Mouse (Mus musculus) midbrain, embryonic 16.5 days (tissue): ENCODE measurements around the gene Cdc42ep1. TPM values are rescaled to one million over a fixed set of nuclear protein-coding genes. Genes with fewer than 3 reads are reported as not detected.

Experiments used
- ATAC-seq: fragments of 200-750 bp; cut with Nextera tagmentation; 2 replicates; pipeline ENCODE4 v1.8.0; 2017; ENCODE audit warnings: moderate TSS enrichment
- H3K27ac ChIP-seq: fragments of 300-500 bp; sonication (generic); 2 replicates; pipeline ENCODE4 v1.5.1; 2014; ENCODE audit warnings: mild to moderate bottlenecking, low read length, mixed read lengths
- H3K27me3 ChIP-seq: fragments of 300-500 bp; sonication (generic); 2 replicates; pipeline ENCODE4 v1.6.1; 2014; ENCODE audit warnings: low read depth, low read length, mixed read lengths; ENCODE audit not compliant: control insufficient read depth, insufficient read depth
- H3K36me3 ChIP-seq: fragments of 300-500 bp; sonication (generic); 2 replicates; pipeline ENCODE4 v1.6.1; 2014; ENCODE audit warnings: mild to moderate bottlenecking, low read length, moderate library complexity, mixed read lengths; ENCODE audit not compliant: control insufficient read depth, insufficient read depth
- H3K4me1 ChIP-seq: fragments of 300-500 bp; sonication (generic); 2 replicates; pipeline ENCODE4 v1.6.1; 2014; ENCODE audit warnings: mild to moderate bottlenecking, low read length, mixed read lengths; ENCODE audit not compliant: control insufficient read depth, insufficient read depth
- H3K4me2 ChIP-seq: fragments of 300-500 bp; sonication (generic); 2 replicates; pipeline ENCODE4 v1.6.1; 2014; ENCODE audit warnings: mild to moderate bottlenecking, low read length, mixed read lengths
- H3K4me3 ChIP-seq: fragments of 300-500 bp; sonication (generic); 2 replicates; pipeline ENCODE4 v1.5.1; 2014; ENCODE audit warnings: low read depth, mild to moderate bottlenecking, low read length, moderate library complexity, mixed read lengths
- H3K9ac ChIP-seq: fragments of 300-500 bp; sonication (generic); 2 replicates; pipeline ENCODE4 v1.6.1; 2014; ENCODE audit warnings: low read depth, low read length, mixed read lengths
- H3K9me3 ChIP-seq: fragments of 300-500 bp; sonication (generic); replicated peaks from 2 replicates; pipeline ENCODE4 v1.6.1; 2014; ENCODE audit warnings: mild to moderate bottlenecking, low read length, mixed read lengths; ENCODE audit not compliant: control insufficient read depth, poor library complexity, severe bottlenecking
- WGBS: fragments of 180-500 bp; shearing (Covaris S2); extraction: QIAGEN DNeasy Blood & Tissue Kit; methylation state at CpG from one replicate; pipeline ENCODE4 v1.1.7; 2014; 5-methylcytosine and 5-hydroxymethylcytosine counted together
- polyA plus RNA-seq: library from polyadenylated mRNA; unstranded; fragments of >200 nt; fragmentation: Nextera tagmentation; extraction: Ambion mirVana; gene quantifications from 2 replicates; pipeline ENCODE4 v1.2.1, GENCODE M21; 2015

The Cdc42ep1 gene
- polyA plus RNA-seq, 1 experiment from 2014 or later = 13.6 TPM

DNA sequence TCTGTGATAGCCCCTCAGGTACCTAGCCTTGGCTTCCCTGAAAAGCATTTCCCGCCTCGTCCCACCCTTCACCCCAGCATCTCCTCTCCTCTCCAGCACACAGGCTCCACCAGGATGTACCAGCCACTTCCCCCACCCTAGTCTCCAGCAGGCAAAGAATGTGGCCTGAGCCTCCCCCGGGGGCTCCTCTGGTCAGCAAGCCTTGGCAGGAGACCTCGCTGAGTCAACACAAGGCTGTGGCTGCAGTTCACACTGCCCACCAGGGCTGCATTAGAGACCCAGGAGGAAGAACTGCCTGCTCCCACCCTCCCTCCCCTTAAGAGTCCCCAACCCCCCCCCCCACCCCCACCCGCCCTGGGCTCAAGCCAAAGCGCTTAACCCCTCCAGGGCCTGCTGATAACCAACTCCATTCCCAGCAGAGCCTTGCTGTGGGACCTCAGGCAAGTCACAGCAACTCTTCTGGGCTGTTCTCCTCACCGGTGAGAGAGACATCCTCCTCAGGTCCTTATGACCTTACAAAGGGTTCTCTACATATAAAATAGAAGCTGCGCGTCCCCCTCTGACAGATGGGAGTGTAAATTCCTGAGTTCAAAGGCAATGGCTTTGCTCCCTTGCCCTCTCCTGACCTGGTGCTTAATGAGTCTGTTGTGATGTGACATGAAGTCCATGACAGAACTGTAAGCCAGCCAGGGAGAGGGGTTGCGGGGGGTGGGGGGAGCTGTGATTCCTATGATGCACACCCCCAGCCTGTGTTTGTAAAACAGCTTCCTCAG, 8.0 kb upstream of the Cdc42ep1 start:
- 59% methylated on average over 10 of the region's 10 CpGs for WGBS
- peak overlapping the region; percentile 70 for H3K27ac ChIP-seq

DNA sequence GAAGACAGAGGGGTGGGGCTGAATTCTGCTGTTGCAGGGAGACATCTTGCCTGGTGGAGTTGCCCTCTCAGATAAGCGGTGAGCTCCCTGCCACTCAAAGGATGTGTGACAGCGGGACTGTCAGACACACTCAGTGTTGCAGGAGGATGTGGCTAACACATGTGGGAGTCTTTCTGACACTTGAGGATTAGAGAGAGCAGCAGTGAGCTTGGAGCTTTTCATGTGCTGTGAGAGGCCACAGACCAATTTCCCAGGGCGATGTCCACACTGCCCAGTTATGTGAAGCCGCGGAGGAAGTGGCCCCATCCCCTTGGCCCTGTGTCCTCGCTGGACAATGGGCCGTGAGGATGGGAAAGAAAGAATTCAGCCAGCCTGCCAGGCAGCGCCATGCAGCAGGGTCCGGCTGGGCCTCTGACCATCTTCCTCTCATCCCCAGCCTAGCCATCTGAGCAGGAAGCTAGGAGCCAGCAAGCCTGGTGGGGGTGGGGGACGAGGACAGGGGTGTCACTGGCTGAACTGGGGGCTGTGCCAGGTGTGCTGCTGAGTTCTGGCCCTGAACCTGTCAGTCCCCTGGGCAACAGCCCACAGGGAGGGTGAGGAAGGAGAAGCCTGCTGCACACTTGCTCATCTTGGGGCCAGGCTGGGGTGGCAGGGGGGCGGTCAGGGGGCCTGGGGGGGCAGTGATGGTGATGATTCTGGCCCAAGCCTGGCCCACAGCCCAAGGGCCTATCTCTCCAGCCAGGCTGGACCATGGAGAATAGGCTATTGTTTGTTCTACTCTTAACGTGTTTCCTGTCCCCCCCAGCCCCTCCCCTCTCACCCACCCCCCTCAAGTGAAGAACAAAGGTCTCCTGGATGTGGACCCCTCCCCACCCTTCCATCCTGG, 7.0 kb upstream of the Cdc42ep1 start:
- Histone ChIP-seq H3K4me2 (no peak overlapping the region), H3K9ac (no peak overlapping the region), H3K4me3 (no peak overlapping the region), H3K4me1 (peaks cover 13% of the 10 kb centered on the region), H3K27ac (peak overlapping the region; percentile 70), H3K27me3 (no peaks in the 10 kb centered on the region), H3K36me3 (no peaks in the 10 kb centered on the region), H3K9me3 (no peaks in the 10 kb centered on the region)
- ATAC-seq = peak; percentile 43; the same call in 1 of the 2 replicates
- WGBS = 13% methylated on average over 12 of the region's 12 CpGs

More for the DNA sequence above, 8.0 kb upstream of the Cdc42ep1 start:
- no peaks in the 10 kb centered on the region for H3K27me3 ChIP-seq
- H3K36me3 ChIP-seq = no peaks in the 10 kb centered on the region
- H3K9ac ChIP-seq = no peak overlapping the region
- H3K4me1 ChIP-seq = peaks cover 7% of the 10 kb centered on the region
- H3K9me3 ChIP-seq = no peaks in the 10 kb centered on the region
- no peak overlapping the region for H3K4me2 ChIP-seq
- H3K4me3 ChIP-seq = no peak overlapping the region
- no peak for ATAC-seq

DNA sequence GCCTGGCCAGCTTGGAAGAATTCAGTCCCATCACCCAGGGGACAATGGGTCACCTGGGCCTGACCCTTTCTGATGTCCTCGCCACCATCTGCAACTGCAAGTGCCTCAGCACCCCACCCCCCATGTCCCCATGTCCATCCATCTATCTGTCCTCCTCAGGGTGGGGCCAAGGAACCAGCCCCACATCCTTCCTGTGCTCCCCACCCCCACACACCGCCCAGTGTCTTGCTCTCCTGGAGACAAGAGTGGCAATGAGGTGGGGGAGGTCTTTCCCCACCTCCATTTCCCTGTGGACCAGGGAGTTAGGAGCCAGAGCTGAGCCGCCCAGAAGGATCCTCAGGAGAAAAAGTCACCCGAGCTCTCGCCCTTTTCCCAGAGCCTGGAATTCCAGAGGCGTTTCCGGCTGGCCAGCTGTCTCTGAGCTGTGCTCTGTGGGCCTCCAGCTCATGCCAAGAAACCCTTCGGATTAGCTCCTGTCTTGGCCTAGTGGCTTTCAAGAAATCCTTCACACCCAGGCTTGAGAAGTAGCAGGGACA, 6.3 kb upstream of the Cdc42ep1 start:
- no peak for ATAC-seq
- Histone ChIP-seq H3K36me3 (no peaks in the 10 kb centered on the region), H3K9me3 (no peaks in the 10 kb centered on the region), H3K27me3 (no peaks in the 10 kb centered on the region), H3K27ac (peak overlapping the region; percentile 70), H3K4me1 (peaks cover 15% of the 10 kb centered on the region), H3K9ac (no peak overlapping the region), H3K4me3 (no peak overlapping the region), H3K4me2 (no peak overlapping the region)
- WGBS = 55% methylated on average over 7 of the region's 8 CpGs

DNA sequence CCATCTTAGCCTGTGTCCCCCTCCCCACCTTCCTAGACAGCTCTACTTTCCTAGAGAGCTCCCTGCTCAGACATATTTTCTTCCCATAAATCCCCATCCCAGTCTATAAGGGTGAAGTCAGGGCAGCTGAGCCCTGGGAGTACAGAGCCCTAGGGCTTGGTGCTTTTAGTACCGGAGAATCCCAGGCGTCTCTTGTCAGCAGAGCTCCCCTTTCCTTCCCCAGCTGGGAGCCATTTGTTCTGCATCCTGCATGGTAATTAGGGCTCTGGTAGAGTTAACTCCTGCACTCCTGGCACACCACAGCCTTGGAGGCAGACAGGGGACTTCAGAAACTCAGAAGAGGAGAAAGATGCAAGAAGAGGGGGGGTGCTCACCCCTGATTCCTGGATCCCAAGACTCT, 2.7 kb upstream of the Cdc42ep1 start:
- H3K9ac ChIP-seq = no peak overlapping the region

DNA sequence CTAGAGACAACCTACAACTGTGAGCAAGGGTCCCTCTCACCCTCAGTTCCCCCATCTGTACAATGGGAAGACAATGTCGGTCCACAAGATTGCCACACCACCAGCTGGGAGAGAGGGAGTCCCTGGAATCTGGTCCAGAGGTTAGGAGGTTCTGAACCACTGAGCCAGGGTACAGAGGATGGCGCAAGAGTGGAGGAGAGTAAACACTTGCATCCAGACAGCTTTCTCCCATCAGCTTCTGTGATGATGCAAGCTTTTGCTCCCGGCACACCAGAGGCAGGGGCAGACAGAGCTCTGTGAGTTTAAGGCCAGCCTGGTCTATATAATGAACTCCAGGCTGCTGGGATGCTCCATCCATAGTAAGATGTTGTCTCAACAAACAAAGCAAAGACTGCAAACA, 2.2 kb upstream of the Cdc42ep1 start:
- Histone ChIP-seq H3K4me3 (no peak overlapping the region), H3K36me3 (no peaks in the 10 kb centered on the region), H3K9ac (no peak overlapping the region), H3K9me3 (no peaks in the 10 kb centered on the region), H3K4me1 (peaks cover 26% of the 10 kb centered on the region), H3K27me3 (peaks cover 22% of the 10 kb centered on the region), H3K4me2 (no peak overlapping the region), H3K27ac (no peak overlapping the region)
- WGBS = 52% methylated on average over 3 of the region's 3 CpGs
- no peak for ATAC-seq

More for the DNA sequence above, 2.7 kb upstream of the Cdc42ep1 start:
- Histone ChIP-seq H3K27ac (0 out of 2 replicates have a peak overlapping the region, but pooled peaks have one; percentile 13), H3K4me2 (no peak overlapping the region), H3K4me1 (peaks cover 24% of the 10 kb centered on the region), H3K9me3 (no peaks in the 10 kb centered on the region), H3K27me3 (peaks cover 21% of the 10 kb centered on the region), H3K4me3 (no peak overlapping the region), H3K36me3 (no peaks in the 10 kb centered on the region)
- WGBS = 0% methylated on average over 2 of the region's 2 CpGs
- ATAC-seq = no peak

DNA sequence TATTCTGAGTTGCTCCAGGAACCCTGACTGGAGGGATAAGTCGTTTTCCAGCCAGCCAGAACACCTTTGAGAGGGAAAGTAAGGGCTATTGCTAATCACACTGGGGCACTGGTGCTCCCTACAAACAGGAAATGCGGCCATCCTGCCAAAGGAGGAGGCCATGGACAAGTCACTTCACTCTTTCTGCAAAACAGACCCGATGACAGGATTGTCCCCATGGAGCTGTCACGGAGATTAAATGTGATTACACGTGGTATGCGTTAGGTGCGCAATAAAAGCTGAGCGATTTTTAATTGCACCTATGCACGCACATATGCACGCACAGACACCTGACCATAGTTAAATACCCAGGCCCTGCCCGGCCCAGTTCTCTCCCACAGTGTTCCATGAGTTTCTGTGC, 1.7 kb upstream of the Cdc42ep1 start:
- H3K27me3 ChIP-seq = peaks cover 22% of the 10 kb centered on the region
- no peaks in the 10 kb centered on the region for H3K36me3 ChIP-seq
- no peak overlapping the region for H3K9ac ChIP-seq
- 46% methylated on average over 11 of the region's 11 CpGs for WGBS
- no peak overlapping the region for H3K27ac ChIP-seq
- H3K4me1 ChIP-seq = peaks cover 26% of the 10 kb centered on the region
- no peak for ATAC-seq
- H3K9me3 ChIP-seq = no peaks in the 10 kb centered on the region
- no peak overlapping the region for H3K4me3 ChIP-seq
- no peak overlapping the region for H3K4me2 ChIP-seq

DNA sequence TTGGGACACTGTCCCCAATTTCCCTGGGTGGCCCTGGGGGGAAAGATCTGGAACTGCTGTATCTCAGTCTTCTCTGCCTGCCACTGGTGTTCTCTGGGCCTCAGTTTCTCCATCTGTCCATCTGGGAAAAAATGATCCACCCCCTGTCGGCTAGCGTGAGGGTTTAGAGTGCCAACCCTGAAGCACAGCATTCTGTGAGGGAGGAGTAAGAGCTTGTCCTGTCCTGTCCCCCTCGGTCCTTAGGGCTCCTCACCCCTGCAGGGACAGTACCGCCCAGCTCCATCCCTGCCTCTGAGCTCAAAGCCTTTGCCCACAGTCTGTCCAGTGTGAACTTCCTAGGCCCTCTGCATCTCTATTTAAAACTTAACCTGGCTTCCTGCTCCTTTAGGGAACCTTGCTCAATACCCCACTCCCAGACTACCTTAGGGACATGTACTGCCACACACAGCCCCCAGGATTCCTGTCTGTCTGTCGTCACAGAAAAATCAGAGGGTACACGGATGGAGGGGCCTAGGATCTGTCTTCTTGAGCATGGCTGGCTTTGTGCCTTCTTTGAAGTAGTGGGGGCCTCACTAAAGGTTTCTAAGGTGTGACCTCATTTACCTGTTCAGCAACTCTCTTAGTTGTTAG, 1.1 kb upstream of the Cdc42ep1 start:
- Histone ChIP-seq H3K27me3 (peaks cover 22% of the 10 kb centered on the region), H3K9me3 (no peaks in the 10 kb centered on the region), H3K27ac (no peak overlapping the region), H3K4me1 (peaks cover 26% of the 10 kb centered on the region), H3K36me3 (no peaks in the 10 kb centered on the region), H3K4me2 (no peak overlapping the region), H3K4me3 (no peak overlapping the region), H3K9ac (no peak overlapping the region)
- ATAC-seq = no peak
- WGBS = 54% methylated on average over 6 of the region's 6 CpGs

DNA sequence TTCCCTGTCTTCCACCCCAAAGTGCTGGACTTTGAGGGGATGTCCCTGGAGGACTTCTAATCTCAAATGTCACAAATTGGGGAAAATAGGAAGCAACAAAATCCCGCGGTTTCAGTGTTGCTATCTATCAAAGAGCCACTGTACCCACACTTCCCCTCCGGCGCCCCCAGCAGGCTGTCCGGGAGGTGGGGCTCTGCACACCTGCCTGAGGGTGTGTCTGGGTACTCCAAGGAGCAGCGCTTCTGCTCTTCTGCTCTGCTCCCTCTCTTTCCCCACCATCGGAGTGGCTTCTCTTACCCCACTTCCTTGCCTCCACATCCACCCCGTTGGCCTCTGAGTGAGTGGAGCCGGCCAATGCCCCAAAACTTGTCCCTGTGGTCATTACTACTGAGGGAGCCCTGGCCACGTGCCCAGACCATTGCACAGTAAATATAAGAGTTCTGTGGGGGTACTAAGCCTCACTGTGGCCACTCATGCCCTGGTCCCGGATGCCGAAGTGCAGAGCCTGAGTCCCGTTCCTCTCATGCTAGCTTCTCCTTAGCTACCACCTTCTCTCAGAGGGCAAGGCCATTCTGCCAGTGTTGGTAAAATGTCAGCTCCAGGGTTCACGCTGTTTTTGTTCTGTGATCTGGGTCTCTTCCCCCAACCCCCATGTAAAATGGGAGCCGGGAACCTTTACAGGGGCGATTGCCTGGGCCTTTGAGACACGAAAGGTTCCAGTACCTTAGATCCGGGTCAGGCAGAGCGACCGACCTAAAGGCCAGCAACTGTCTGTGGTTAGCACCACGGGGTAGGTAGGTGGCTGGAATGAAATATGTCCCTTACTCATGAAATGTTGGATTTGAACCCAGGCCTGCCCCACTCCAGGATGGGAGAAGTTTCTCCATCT, 1.4 kb downstream of the Cdc42ep1 start:
- H3K4me1 ChIP-seq = peaks cover 24% of the 10 kb centered on the region
- 43% methylated on average over 21 of the region's 21 CpGs for WGBS

More for the DNA sequence above, 1.4 kb downstream of the Cdc42ep1 start:
- Histone ChIP-seq H3K9ac (no peak overlapping the region), H3K4me2 (peak overlapping the region; percentile 76), H3K27ac (no peak overlapping the region), H3K4me3 (peak overlapping the region; percentile 43), H3K27me3 (peaks cover 22% of the 10 kb centered on the region), H3K9me3 (no peaks in the 10 kb centered on the region), H3K36me3 (no peaks in the 10 kb centered on the region)
- no peak for ATAC-seq
